Mouse (Mus musculus): Measurements from ENCODE around the gene Dnah17.
A peak's percentile ranks its signal among the peaks of the same experiment; 100 is the strongest.

Gene Dnah17

GRCm38 (mm10) chr11:118130534-118130933 lies at the start of gene Dnah17:
TSS of gene Dnah17 (minus strand) at chr11:118130634.
- DNase-seq (ENCODE audit: low read depth, low spot score): no peak

- no peak for DNase-seq (ENCODE audit: low read depth, low spot score)
These were observed 49.8 kb upstream of the Dnah17 start for GRCm38 (mm10) chr11:118180199-118180598.

- DNase-seq (ENCODE audit: low read depth, low spot score): no peak
These were observed 47.8 kb upstream of the Dnah17 start for GRCm38 (mm10) chr11:118178236-118178635.

- DNase-seq (ENCODE audit: low read depth, low spot score): no peak
These were observed 44.3 kb upstream of the Dnah17 start for GRCm38 (mm10) chr11:118174752-118175151.

GRCm38 (mm10) chr11:118172768-118173167 lies 42.3 kb upstream of the Dnah17 start:
- no peak for DNase-seq (ENCODE audit: low read depth, low spot score)

- DNase-seq (ENCODE audit: low read depth, low spot score): no peak
These were observed 39.9 kb upstream of the Dnah17 start for GRCm38 (mm10) chr11:118170333-118170732.

GRCm38 (mm10) chr11:118168714-118169113 lies 38.3 kb upstream of the Dnah17 start:
- DNase-seq (ENCODE audit: low read depth, low spot score): no peak

GRCm38 (mm10) chr11:118166626-118167025 lies 36.2 kb upstream of the Dnah17 start:
- DNase-seq (ENCODE audit: low read depth, low spot score): no peak

- DNase-seq (ENCODE audit: low read depth, low spot score): no peak
These were observed 35.2 kb upstream of the Dnah17 start for GRCm38 (mm10) chr11:118165681-118166080.

GRCm38 (mm10) chr11:118164566-118164965 lies 34.1 kb upstream of the Dnah17 start:
- no peak for DNase-seq (ENCODE audit: low read depth, low spot score)

- DNase-seq (ENCODE audit: low read depth, low spot score): no peak
These were observed 31.8 kb upstream of the Dnah17 start for GRCm38 (mm10) chr11:118162245-118162644.

GRCm38 (mm10) chr11:118161240-118161639 lies 30.8 kb upstream of the Dnah17 start:
- no peak for DNase-seq (ENCODE audit: low read depth, low spot score)

- no peak for DNase-seq (ENCODE audit: low read depth, low spot score)
These were observed 30.3 kb upstream of the Dnah17 start for GRCm38 (mm10) chr11:118160763-118161162.

GRCm38 (mm10) chr11:118158753-118159152 lies 28.3 kb upstream of the Dnah17 start:
- no peak for DNase-seq (ENCODE audit: low read depth, low spot score)

GRCm38 (mm10) chr11:118156480-118157060 lies 26.1 kb upstream of the Dnah17 start:
- DNase-seq (ENCODE audit: low read depth, low spot score): no peak

- no peak for DNase-seq (ENCODE audit: low read depth, low spot score)
These were observed 22.5 kb upstream of the Dnah17 start for GRCm38 (mm10) chr11:118152964-118153363.

GRCm38 (mm10) chr11:118151423-118152180 lies 21.2 kb upstream of the Dnah17 start:
- DNase-seq (ENCODE audit: low read depth, low spot score): peak; percentile 55

- DNase-seq (ENCODE audit: low read depth, low spot score): no peak
These were observed 19.8 kb upstream of the Dnah17 start for GRCm38 (mm10) chr11:118150115-118150701.

GRCm38 (mm10) chr11:118147877-118148637 lies 17.6 kb upstream of the Dnah17 start:
- DNase-seq (ENCODE audit: low read depth, low spot score): no peak

- DNase-seq (ENCODE audit: low read depth, low spot score): no peak
These were observed 16.0 kb upstream of the Dnah17 start for GRCm38 (mm10) chr11:118146446-118146845.

GRCm38 (mm10) chr11:118145771-118146351 lies 15.4 kb upstream of the Dnah17 start:
- no peak for DNase-seq (ENCODE audit: low read depth, low spot score)

GRCm38 (mm10) chr11:118145092-118145491 lies 14.7 kb upstream of the Dnah17 start:
- no peak for DNase-seq (ENCODE audit: low read depth, low spot score)
